ENCODE assay signal across 22 mouse cellular contexts in the genomic region with DNA sequence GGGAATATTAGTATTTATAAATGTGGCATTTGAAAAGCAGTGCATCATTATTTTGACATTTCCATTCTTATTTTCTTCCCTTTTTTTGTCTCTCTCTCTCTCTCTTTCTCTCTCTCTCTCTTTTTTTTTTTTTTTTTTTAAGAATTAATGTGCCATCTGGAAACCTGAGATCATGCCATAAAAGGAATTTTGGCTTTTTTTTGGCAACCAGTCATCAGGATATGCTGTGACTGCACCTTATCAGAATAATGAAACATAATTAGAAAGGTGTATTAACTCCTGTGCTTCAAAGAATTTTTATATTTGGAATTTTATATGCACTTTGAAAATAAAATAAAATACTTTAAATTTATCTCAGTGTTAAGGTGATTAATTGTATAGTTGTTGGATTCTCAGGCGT. TPM values are rescaled to one million over a fixed set of nuclear protein-coding genes. Genes with fewer than 3 reads are reported as not detected.
"Had no signal": no experiment of that assay in that cellular context is flagged by ENCODE, and none has a peak within 500 bp of the region (broad histone marks: within the 10 kb centered on the region; RNA-seq: fewer than 3 reads in every experiment).

No protein-coding gene starts in this region.

- ATAC-seq: liver, postnatal 0 days; midbrain, embryonic 13.5 days; midbrain, embryonic 15.5 days had no signal

- H3K9me3 ChIP-seq: midbrain, embryonic 10.5 days; midbrain, embryonic 13.5 days; midbrain, embryonic 15.5 days; neural tube, embryonic 13.5 days; neural tube, embryonic 15.5 days had no signal

- H3K36me3 ChIP-seq: midbrain, embryonic 10.5 days; midbrain, embryonic 13.5 days; midbrain, embryonic 15.5 days; neural tube, embryonic 13.5 days; neural tube, embryonic 15.5 days had no signal

- H3K4me2 ChIP-seq: lung, embryonic 14.5 days; midbrain, embryonic 13.5 days; midbrain, embryonic 15.5 days; neural tube, embryonic 13.5 days; neural tube, embryonic 15.5 days had no signal

- H3K27ac ChIP-seq: midbrain, embryonic 10.5 days; midbrain, embryonic 13.5 days; midbrain, embryonic 15.5 days; neural tube, embryonic 13.5 days; neural tube, embryonic 15.5 days had no signal

- H3K4me1 ChIP-seq: midbrain, embryonic 10.5 days; midbrain, embryonic 13.5 days; neural tube, embryonic 13.5 days; neural tube, embryonic 15.5 days had no signal

- H3K4me3 ChIP-seq: midbrain, embryonic 10.5 days; midbrain, embryonic 13.5 days; midbrain, embryonic 15.5 days; myocyte; neural tube, embryonic 13.5 days; neural tube, embryonic 15.5 days had no signal

- H3K27me3 ChIP-seq: midbrain, embryonic 13.5 days; midbrain, embryonic 15.5 days; neural tube, embryonic 13.5 days; neural tube, embryonic 15.5 days had no signal

- DNase-seq: liver, postnatal 0 days; lung, embryonic 14.5 days; lung, postnatal 10 days; lung, postnatal 4 days; retina, postnatal 1 day; right cerebral cortex, adult 18-20 months; right cerebral cortex, postnatal 25 days; right cerebral cortex, postnatal 4 days; spleen, adult 18-20 months; thymus, adult 18-20 months; thymus, postnatal 25 days; thymus, postnatal 4 days had no signal

- H3K9ac ChIP-seq: liver, postnatal 0 days; lung, embryonic 14.5 days; midbrain, embryonic 13.5 days; midbrain, embryonic 15.5 days; neural tube, embryonic 13.5 days; neural tube, embryonic 15.5 days had no signal

RNA-seq across cellular contexts. Expression of a gene that starts 52.0 kb away (rescaled TPM):
- polyA plus RNA-seq: liver, postnatal 0 days; small intestine, adult 2 months; stomach, embryonic 14.5 days; stomach, embryonic 16.5 days; urinary bladder, adult 2 months had no signal
